Mouse (Mus musculus) stomach, embryonic 14.5 days (tissue): ENCODE data around the gene Gbf1. TPM values are rescaled to one million over a fixed set of nuclear protein-coding genes. Genes with fewer than 3 reads are reported as not detected.

Source experiments
- ATAC-seq: fragments of 200-750 bp; cut with Nextera tagmentation; 2 replicates; pipeline ENCODE4 v1.8.0; 2017; ENCODE audit warnings: low read depth, moderate TSS enrichment; ENCODE audit not compliant: insufficient number of reproducible peaks, insufficient read depth, low FRiP score
- H3K27ac ChIP-seq: fragments of 300-500 bp; sonication (generic); 2 replicates; pipeline ENCODE4 v1.5.1; 2014; ENCODE audit warnings: mild to moderate bottlenecking, low read length, moderate library complexity, mixed read lengths
- H3K27me3 ChIP-seq: fragments of 300-500 bp; sonication (generic); 2 replicates; pipeline ENCODE4 v1.6.1; 2014; ENCODE audit warnings: low read length, control low read depth, mixed read lengths; ENCODE audit not compliant: control insufficient read depth, insufficient read depth
- H3K36me3 ChIP-seq: fragments of 300-500 bp; sonication (generic); 2 replicates; pipeline ENCODE4 v1.6.1; 2014; ENCODE audit warnings: mild to moderate bottlenecking, control low read depth, low read length, moderate library complexity, mixed read lengths; ENCODE audit not compliant: control insufficient read depth, insufficient read depth
- H3K4me1 ChIP-seq: fragments of 300-500 bp; sonication (generic); 2 replicates; pipeline ENCODE4 v1.6.1; 2014; ENCODE audit warnings: low read length, control low read depth, mixed read lengths; ENCODE audit not compliant: control insufficient read depth, insufficient read depth
- H3K4me2 ChIP-seq: fragments of 300-500 bp; sonication (generic); replicated peaks from 2 replicates; pipeline ENCODE4 v1.6.1; 2014; ENCODE audit warnings: low read depth, low read length, control low read depth
- H3K4me3 ChIP-seq: fragments of 300-500 bp; sonication (generic); 2 replicates; pipeline ENCODE4 v1.5.1; 2014; ENCODE audit warnings: low read depth, low read length, control low read depth
- H3K9ac ChIP-seq: fragments of 300-500 bp; sonication (generic); replicated peaks from 2 replicates; pipeline ENCODE4 v1.6.1; 2014; ENCODE audit warnings: low read depth, mild to moderate bottlenecking, control low read depth, low read length, moderate library complexity, mixed read lengths
- H3K9me3 ChIP-seq: fragments of 300-500 bp; sonication (generic); 2 replicates; pipeline ENCODE4 v1.6.1; 2016; ENCODE audit warnings: low read depth, low read length, control low read depth; ENCODE audit not compliant: control insufficient read depth
- WGBS: fragments of 180-500 bp; shearing (Covaris S2); extraction: QIAGEN DNeasy Blood & Tissue Kit; methylation state at CpG from one replicate; pipeline ENCODE4 v1.1.7; 2014; 5-methylcytosine and 5-hydroxymethylcytosine counted together
- polyA plus RNA-seq: library from polyadenylated mRNA; unstranded; fragments of >200 nt; fragmentation: Nextera tagmentation; extraction: Ambion mirVana; gene quantifications from 2 replicates; pipeline ENCODE4 v1.2.1, GENCODE M21; 2014

The Gbf1 gene
- polyA plus RNA-seq, 1 experiment from 2014 or later: 63.7 TPM

DNA sequence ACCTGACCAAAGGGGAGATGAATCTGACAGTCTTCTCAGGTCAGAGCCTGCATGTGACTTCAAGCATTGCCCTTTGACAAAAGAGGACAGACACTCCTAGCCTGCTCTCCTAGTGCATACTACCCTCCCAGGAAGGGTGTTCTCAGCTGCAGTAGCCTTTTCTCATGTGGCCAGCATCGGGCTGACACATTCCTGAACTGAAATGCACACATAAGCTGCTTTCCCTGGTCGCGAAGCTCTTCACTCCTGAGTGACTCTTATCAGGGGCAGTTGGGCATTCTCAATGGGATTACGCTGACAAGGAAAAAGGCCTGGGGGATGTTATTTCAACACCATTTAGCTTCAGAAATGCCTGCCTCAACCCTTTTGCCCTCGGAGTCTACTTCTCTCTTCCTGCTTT is 84.3 kb downstream of the Gbf1 start:
- Histone ChIP-seq H3K27ac (no peak overlapping the region), H3K9me3 (no peaks in the 10 kb centered on the region), H3K4me1 (no peaks in the 10 kb centered on the region), H3K27me3 (no peaks in the 10 kb centered on the region), H3K4me3 (no peak overlapping the region), H3K9ac (no peak overlapping the region), H3K36me3 (no peaks in the 10 kb centered on the region), H3K4me2 (no peak overlapping the region)
- ATAC-seq: no peak
- 76% methylated on average over 5 of the region's 5 CpGs for WGBS

DNA sequence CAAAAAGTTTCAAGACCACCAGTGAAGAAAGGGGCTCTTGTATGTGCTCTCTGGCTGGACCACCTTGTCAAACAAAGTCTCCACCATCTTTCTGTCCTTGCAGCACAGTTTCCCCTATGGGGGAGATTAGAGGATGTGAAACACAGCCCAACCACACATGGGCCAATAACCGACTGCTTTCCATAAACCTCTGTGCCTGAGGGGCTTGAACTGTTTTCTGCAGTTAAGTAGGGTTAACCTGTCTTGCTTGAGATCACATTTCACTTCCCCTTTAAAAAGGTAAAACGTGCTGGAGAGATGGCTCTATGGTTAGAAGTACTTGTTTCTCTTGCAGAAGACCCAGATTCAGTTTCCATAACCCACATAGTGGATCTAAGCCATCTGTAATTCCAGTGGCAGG is 87.9 kb downstream of the Gbf1 start:
- 51% methylated on average over 2 of the region's 2 CpGs for WGBS
- H3K4me3 ChIP-seq: no peak overlapping the region
- H3K4me2 ChIP-seq: no peak overlapping the region
- H3K9me3 ChIP-seq: no peaks in the 10 kb centered on the region
- H3K27ac ChIP-seq: no peak overlapping the region
- H3K4me1 ChIP-seq: no peaks in the 10 kb centered on the region
- H3K27me3 ChIP-seq: no peaks in the 10 kb centered on the region
- no peaks in the 10 kb centered on the region for H3K36me3 ChIP-seq
- no peak for ATAC-seq
- H3K9ac ChIP-seq: no peak overlapping the region

DNA sequence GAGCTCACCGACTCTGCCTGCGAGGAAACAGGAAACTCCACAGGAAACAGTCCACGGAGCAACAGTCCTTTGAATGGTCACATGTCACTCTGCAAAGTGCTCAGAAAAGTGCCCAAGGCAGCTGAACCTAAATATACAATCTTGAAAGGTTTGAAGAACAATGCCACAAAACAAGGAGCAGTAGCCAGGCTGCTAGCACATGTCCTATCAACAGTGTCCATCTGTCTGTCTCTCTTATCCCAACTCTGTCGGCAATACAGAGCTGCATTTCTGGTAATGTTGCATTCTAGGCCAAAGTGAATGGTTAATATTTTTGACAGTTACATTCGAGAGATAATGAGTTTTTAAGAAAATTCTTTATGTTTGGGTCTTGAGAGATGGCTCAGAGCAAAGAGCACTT is 90.1 kb downstream of the Gbf1 start:
- WGBS: 79% methylated on average over 5 of the region's 5 CpGs
- H3K9me3 ChIP-seq: no peaks in the 10 kb centered on the region
- no peak overlapping the region for H3K4me2 ChIP-seq
- H3K4me3 ChIP-seq: no peak overlapping the region
- H3K27ac ChIP-seq: no peak overlapping the region
- H3K27me3 ChIP-seq: no peaks in the 10 kb centered on the region
- ATAC-seq: no peak
- no peak overlapping the region for H3K9ac ChIP-seq
- peaks cover 6% of the 10 kb centered on the region for H3K36me3 ChIP-seq
- no peaks in the 10 kb centered on the region for H3K4me1 ChIP-seq

DNA sequence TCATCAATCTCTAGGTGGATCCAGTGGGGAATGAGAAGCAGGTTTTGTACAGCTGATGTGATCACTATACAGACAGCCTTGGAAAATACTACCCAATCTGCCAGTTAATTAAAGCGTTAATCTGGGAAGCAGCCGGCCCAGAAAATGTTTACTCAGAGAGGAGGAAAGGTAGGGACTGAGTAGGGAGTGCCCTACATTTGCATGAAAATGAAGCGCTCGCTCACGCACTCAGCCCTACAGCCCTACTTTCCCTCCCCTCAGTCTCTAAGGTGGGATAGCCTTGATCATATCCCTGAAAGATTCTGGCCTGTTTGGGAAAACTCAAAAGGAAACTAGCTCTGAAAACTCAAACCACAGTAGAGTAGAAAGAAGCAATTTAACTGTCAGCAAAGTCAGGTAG is 92.3 kb downstream of the Gbf1 start:
- no peak for ATAC-seq
- WGBS: 35% methylated on average over 5 of the region's 5 CpGs

DNA sequence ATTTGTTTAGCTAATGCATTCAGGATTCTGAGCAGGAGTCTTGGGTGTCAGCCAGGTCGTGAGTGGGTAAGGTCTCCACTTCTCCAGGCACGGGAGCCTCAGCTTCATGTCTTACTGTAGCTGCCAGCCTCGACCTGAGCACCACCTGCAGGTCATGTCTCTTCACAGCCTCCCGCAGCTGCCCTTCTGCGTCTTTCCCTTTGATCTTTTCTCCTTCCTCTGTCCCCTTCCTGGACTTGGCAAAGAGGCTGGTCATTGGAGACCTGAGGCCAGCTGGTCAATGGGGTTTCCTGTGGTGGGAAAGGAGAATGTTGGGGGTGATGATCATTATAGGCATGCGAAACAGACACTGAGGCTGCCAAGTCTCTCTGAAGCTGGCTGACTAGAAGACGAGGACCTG is 96.7 kb downstream of the Gbf1 start:
- Histone ChIP-seq H3K4me1 (no peaks in the 10 kb centered on the region), H3K4me3 (no peak overlapping the region), H3K4me2 (no peak overlapping the region), H3K36me3 (peaks cover 6% of the 10 kb centered on the region), H3K27ac (no peak overlapping the region), H3K9ac (no peak overlapping the region), H3K9me3 (no peaks in the 10 kb centered on the region), H3K27me3 (no peaks in the 10 kb centered on the region)
- no peak for ATAC-seq
- WGBS: 29% methylated on average over 7 of the region's 7 CpGs

More for the DNA sequence above, 92.3 kb downstream of the Gbf1 start:
- no peaks in the 10 kb centered on the region for H3K27me3 ChIP-seq
- H3K36me3 ChIP-seq: peaks cover 6% of the 10 kb centered on the region
- no peak overlapping the region for H3K27ac ChIP-seq
- no peak overlapping the region for H3K4me2 ChIP-seq
- no peak overlapping the region for H3K4me3 ChIP-seq
- H3K9ac ChIP-seq: no peak overlapping the region
- H3K4me1 ChIP-seq: no peaks in the 10 kb centered on the region
- H3K9me3 ChIP-seq: no peaks in the 10 kb centered on the region

DNA sequence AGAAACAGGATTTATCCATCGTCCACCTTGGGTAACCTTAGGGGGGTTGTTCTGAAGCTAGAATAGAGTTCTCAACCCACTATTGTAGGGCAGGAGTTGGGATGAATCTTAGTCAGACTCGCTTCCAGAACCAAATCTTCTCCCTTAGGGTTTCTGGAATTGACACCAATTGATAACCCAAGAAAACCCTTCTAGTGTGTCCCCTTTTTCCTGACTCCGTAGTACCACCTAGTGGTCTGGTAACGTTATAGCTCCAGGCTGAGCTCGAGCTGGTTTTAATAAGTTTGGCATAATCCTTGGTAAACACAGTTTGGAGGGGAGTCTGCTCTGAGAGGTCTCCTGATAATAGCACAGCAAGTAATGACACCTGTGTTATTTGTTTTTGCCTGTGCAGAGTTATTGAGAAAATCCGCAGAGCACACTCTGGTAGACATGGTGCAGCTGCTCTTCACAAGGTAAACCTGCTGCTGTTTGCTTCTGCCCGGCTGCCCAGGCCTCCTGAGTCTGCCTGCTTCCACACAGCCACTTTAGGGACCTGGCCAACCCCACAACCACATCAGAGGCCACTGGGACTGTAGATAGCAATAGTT is 101.9 kb downstream of the Gbf1 start:
- H3K36me3 ChIP-seq: peaks cover 22% of the 10 kb centered on the region
- no peaks in the 10 kb centered on the region for H3K27me3 ChIP-seq
- H3K27ac ChIP-seq: no peak overlapping the region
- 35% methylated on average over 7 of the region's 7 CpGs for WGBS
- ATAC-seq: no peak
- no peak overlapping the region for H3K4me2 ChIP-seq
- no peak overlapping the region for H3K4me3 ChIP-seq
- H3K4me1 ChIP-seq: no peaks in the 10 kb centered on the region
- no peak overlapping the region for H3K9ac ChIP-seq
- no peaks in the 10 kb centered on the region for H3K9me3 ChIP-seq

DNA sequence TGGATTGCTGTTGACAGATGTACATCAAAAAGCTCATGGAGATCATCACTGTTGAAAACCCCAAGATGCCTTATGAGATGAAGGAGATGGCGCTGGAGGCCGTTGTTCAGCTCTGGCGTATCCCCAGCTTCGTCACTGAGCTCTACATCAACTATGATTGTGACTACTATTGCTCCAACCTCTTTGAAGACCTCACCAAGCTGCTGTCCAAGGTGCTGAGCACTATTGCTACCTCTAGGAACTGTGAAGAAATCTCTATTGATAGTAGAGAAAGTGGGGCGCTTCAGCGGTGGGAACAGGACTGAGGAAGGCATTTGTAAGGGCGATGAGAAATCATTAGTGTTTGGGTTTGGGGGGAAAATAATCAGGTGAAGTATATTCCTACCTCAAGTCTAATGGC is 112.5 kb downstream of the Gbf1 start:
- H3K27ac ChIP-seq: no peak overlapping the region
- H3K9me3 ChIP-seq: no peaks in the 10 kb centered on the region
- H3K27me3 ChIP-seq: no peaks in the 10 kb centered on the region
- H3K4me1 ChIP-seq: no peaks in the 10 kb centered on the region
- peaks cover 68% of the 10 kb centered on the region for H3K36me3 ChIP-seq
- H3K9ac ChIP-seq: no peak overlapping the region
- WGBS: 88% methylated on average over 7 of the region's 7 CpGs
- H3K4me2 ChIP-seq: no peak overlapping the region
- H3K4me3 ChIP-seq: no peak overlapping the region
- no peak for ATAC-seq

DNA sequence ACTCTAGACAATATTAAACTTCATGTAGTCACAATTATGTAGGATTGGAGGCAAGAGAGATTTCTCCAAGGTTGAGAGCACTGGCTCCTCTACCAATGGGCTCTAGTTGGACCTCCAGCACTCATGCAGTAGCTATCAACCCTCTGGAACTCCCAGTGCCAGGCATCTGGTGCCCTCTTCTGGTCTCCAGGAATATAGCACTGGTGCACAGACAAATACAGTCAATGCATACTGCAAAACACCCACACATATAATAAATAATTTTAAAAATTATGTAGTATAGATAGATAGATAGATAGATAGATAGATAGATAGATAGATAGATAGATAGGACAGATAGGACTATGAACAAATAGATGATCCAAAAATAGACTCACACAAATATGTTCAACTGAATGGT is 123.0 kb downstream of the Gbf1 start:
- peaks cover 65% of the 10 kb centered on the region for H3K36me3 ChIP-seq

DNA sequence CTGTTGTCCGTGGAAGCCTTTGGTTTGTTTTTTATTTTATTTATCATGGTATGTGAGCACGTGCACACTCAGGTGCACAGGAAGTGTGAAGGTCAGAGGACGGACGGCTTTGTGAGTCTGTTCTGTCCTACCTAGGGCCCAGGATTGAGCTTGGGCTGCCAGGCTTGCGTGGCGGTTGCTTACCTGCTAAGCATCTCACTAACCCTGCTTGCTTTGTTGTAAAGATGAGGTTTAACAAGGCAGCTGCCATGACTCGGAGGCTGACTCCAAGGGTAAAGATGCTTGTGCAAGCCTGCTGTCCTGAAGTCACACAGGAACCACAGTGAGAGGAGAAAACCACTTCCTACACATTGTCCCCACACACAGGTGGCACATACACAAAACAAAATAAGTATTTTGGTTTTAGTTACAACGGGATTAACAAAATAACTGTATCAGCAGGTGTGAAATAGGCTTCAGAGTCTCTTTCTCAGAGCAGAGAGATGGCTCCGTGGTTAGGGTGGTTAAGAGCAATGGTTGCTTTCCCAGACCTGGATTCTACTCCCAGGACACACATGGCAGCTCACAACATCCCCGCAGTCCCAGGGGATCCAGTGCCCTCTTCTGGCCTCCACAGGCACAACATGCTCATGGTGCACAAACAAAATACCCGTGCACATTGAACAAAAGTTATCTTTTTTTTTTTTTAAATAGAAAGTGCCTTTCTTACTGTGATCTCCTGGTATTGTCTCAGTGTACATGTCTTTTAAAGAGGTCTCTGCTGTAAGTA is 130.0 kb downstream of the Gbf1 start:
- WGBS: 93% methylated on average over 11 of the region's 11 CpGs
- Histone ChIP-seq H3K9me3 (no peaks in the 10 kb centered on the region), H3K27me3 (no peaks in the 10 kb centered on the region), H3K4me2 (no peak overlapping the region), H3K9ac (no peak overlapping the region), H3K4me3 (no peak overlapping the region), H3K27ac (no peak overlapping the region), H3K4me1 (no peaks in the 10 kb centered on the region), H3K36me3 (peaks cover 70% of the 10 kb centered on the region)
- no peak for ATAC-seq

More for the DNA sequence above, 123.0 kb downstream of the Gbf1 start:
- no peak overlapping the region for H3K4me3 ChIP-seq
- no peaks in the 10 kb centered on the region for H3K27me3 ChIP-seq
- no peak overlapping the region for H3K9ac ChIP-seq
- no peaks in the 10 kb centered on the region for H3K4me1 ChIP-seq
- no peak overlapping the region for H3K4me2 ChIP-seq
- no peak overlapping the region for H3K27ac ChIP-seq
- ATAC-seq: no peak
- H3K9me3 ChIP-seq: no peaks in the 10 kb centered on the region
